Mouse (Mus musculus) liver, adult (tissue): Measurements from ENCODE around the gene Zfp963.

Source experiments
- GATA4 ChIP-seq: IDR thresholded peaks from 2 replicates; pipeline ENCODE4 v1.6.1; 2014; ENCODE audit warnings: mild to moderate bottlenecking, low read length; ENCODE audit not compliant: insufficient replicate concordance

The Zfp963 gene

DNA sequence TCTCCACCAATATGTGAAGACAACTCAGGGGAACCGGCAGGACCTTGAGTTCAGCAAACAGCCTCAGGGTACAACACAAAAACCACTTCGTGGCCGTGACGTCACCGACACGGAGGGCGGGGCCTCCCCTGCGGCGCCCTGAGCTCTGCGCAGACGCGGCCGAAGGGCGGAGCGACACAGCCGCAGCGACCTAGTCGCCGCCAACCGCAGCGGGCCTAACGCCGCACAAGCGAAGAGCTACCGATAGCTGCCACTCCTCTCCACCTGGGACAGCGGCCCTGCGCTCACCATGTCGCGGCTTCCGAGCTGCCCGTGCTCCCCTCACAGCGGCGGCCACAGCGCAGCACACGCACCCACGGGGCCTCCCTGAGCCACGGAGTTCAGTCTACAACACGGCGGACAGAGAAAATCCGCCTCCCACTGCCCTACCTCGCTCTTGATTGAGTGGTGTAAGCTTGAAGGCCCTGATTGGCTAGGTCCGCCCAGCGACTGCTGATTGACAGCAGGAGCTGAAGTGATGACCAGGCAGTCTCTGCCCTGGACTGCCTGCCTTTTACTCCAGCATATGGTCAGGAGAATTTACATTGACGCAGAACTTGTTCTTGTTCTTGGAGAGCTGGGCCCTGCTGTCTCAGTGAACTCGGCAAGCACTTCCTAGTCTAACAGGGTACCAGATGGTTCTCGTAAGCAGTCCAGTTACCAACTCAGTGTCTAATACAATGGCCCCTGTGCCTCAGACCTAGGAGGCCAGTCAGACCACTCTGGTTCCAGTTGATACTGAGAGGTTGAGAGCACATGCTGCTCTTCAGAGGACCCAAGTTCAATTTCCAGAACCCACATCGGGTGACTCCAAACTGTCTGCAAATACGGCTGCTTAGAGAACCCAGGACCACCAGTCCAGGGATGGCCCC, at the start of gene Zfp963:
Gene Zfp963, minus strand, starts transcription at position 427 of the 911 bp plus-strand sequence.
- TF ChIP-seq GATA4: peak; percentile 72; the same call in 1 of the 2 replicates

DNA sequence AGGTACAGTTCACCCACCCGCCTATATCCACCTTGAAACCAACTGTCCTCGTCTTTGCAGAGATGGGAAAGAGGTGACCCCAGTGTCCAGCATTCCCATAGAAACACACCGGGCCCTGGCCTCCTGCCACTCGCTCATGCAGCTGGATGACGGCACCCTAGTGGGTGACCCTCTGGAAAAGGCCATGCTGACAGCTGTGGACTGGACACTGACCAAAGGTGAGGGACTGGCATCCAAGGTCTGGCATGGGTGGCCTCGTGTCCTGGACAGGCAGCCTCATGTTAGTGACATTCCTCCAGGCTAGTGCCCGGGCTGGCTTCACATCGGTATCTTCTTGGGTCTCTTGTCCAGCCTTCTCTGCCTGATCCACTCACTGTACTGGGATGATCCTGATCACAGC, 49.5 kb upstream of the Zfp963 start:
- no peak for TF ChIP-seq GATA4

GRCm38 (mm10) chr8:69797661-69798060, 47.9 kb upstream of the Zfp963 start:
- TF ChIP-seq GATA4: no peak

DNA sequence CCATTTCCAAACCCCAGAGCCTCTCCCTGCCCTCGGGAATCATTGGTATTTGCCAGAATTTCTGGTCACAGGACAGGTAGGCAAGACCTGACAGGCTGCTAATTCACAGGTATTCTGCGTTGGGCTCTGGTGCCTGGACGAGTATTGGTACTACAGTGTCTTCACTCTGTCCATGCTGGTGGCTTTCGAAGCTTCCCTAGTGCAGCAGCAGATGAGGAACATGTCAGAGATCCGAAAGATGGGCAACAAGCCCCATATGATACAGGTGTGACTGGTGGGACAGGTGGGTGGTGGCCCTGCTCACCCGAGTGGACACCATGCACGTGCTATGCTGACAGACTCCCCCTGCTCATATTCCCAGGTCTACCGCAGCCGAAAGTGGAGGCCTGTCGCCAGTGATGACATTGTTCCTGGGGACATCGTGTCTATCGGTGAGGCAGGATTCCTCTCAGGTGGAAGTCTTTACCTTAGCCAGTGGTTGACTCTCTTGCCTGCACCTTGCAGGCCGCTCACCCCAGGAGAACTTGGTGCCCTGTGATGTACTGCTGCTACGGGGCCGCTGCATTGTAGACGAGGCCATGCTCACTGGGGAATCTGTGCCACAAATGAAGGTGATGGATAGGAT, 47.1 kb upstream of the Zfp963 start:
- TF ChIP-seq GATA4: no peak

- no peak for TF ChIP-seq GATA4
Observed at GRCm38 (mm10) chr8:69794901-69795300, 45.1 kb upstream of the Zfp963 start.

- TF ChIP-seq GATA4: no peak
Observed at GRCm38 (mm10) chr8:69794096-69794495, 44.3 kb upstream of the Zfp963 start.

DNA sequence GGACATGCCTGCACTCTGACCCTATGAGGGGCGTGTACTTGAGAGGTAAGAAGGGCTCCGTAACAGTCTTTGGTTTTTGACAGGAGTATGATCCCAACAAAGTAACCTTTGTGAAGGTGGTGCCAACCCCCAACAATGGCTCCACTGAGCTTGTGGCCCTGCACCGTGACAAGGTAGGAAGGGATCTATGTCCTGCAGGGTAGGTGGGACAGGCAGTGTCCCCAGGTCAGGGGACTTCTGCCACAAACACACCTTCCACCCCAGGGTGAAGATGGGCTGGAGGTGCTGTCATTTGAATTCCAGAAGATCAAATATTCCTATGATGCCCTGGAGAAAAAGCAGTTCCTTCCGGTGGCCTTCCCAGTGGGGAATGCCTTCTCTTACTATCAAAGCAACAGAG, 43.9 kb upstream of the Zfp963 start:
- TF ChIP-seq GATA4: no peak

DNA sequence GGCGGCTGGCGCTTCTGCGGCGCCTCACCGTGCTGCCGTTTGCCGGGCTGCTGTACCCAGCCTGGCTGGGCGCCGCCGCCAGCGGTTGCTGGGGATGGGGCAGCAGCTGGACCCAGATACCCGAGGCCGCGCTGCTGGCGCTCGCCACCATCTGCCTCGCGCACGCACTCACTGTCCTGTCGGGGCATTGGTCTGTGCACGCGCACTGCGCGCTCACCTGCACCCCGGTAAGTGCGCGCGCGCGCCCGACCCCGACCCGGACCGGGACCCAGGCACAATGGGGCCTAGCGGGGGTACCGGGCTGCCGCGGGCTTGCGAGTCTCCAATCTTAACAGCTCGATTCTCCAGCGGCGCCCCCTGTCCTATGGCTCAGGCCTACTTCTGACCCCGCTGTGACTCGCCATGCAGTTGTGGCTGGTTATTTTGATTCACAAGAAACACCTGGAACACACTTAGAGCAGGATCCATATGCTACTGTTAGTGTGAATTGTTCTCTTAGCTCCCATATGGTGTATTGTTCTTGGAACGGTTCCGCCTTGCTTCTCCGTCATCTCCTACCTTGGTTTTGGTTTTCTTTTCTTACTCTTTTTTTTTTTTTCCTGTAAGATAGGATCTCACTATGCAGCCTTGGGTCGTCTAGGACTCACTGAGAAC, 41.8 kb upstream of the Zfp963 start:
- no peak for TF ChIP-seq GATA4

- no peak; the same call in 1 of the 2 replicates for TF ChIP-seq GATA4
Observed at GRCm38 (mm10) chr8:69790773-69791367, 41.1 kb upstream of the Zfp963 start, which contains the start of the genes Atp13a1 and Zfp866. TSS of gene Atp13a1 (plus strand) at chr8:69791163. TSS of gene Zfp866 (minus strand) at chr8:69791178.

- no peak for TF ChIP-seq GATA4
Observed at GRCm38 (mm10) chr8:69790364-69790763, 40.6 kb upstream of the Zfp963 start.

DNA sequence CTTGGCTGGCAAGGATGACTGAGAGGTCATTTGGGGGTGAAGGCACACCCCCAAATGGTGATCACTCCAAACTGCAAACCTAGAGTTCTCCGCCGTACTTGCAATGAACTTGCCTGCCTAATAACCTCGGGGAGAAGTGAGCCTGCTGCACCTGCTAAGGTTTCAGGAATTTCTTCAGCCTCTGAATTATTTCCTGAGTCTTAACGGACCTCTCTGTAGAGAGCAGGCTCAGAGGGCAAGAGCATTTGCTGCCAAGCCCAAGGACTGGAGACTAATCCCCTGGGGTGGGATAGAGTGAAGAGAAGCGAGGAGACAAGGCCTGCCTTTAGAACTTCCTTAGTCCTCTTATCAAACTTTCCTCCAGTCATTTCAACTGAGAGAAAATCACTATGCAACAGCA, 40.0 kb upstream of the Zfp963 start:
- no peak for TF ChIP-seq GATA4

- no peak for TF ChIP-seq GATA4
Observed at GRCm38 (mm10) chr8:69789105-69789504, 39.3 kb upstream of the Zfp963 start.

DNA sequence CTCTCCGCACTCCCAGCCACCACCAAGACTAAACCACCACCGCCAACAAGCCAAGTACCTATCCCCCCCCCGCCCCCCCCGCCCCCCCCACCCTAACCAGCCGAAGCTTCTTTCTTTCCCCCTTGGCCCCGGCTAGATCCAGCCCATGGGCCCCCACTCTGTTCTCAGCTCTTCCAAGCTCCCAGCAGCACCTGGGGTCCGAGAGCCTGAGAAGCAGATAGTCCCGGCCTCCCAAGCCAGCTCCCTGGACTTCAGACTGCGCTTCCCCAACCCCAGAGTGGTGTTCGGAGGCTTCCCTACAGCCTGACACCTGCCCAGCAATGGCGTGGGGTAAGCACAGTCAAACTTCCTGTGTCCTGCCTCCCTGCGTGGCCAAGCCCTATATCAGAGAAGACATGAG, 27.3 kb upstream of the Zfp963 start:
- no peak for TF ChIP-seq GATA4

DNA sequence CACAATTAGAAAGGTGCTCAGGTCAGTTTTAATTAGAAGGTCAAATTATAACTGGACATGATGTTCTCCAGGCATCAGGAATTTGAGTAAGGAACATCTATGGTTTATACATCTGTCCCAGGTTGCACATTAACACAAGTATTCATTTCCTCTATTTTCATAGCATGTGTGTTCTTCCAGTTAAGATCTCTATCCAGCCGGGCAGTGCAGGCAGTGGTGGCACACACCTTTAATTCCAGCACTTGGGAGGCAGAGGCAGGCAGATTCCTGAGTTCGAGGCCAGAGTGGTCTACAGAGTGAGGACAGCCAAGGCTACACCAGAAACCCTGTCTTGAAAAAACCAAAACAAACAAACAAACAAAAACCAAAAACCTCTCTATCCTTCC, 25.4 kb upstream of the Zfp963 start:
- TF ChIP-seq GATA4: no peak

DNA sequence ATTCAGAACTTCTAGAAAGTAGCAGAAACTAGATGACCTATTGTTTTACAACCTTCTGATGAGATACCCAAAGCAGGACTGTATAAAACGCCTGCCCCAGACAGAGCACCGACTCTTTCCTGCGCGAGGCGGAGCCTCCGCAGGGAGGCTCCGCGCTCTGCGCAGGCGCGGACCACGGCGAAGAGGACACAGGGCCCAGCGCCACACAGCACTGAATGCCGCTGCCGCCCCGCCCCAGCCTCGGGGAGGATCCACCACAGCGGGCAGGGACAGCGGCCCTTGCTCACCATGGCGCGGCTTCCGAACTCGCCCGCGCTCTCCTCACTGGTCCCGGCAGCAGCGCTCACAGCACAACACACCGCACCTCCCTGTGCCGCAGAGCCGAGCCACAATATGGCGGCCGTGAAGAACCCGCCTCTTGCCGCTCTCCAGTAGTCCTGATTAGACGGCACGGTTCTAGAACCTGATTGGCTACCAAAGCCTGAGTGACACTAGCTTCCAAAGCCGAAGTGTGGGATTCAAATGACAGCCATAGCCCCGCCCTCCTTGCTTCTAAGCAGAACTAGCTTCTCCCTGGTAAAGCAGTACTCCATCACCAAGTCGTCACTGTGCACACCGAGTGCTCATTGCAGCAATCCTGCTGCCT, 24.9 kb upstream of the Zfp963 start, which contains the start of gene Gm20422:
Gene Gm20422, minus strand, starts transcription at position 384 of the 646 bp plus-strand sequence.
- peak; percentile 42; the same call in 1 of the 2 replicates for TF ChIP-seq GATA4
